Mouse (Mus musculus) intestine, postnatal 0 days (tissue): ENCODE results near the gene 4930402H24Rik. TPM values are rescaled to one million over a fixed set of nuclear protein-coding genes. Genes with fewer than 3 reads are reported as not detected.

Experiments
- ATAC-seq: fragments of 200-750 bp; cut with Nextera tagmentation; 2 replicates; pipeline ENCODE4 v1.8.0; 2017; ENCODE audit warnings: mild to moderate bottlenecking, moderate TSS enrichment, moderate library complexity
- H3K27ac ChIP-seq: fragments of 300-500 bp; sonication (generic); 2 replicates; pipeline ENCODE4 v1.5.1; 2014; ENCODE audit warnings: mild to moderate bottlenecking, low read depth, low read length, moderate library complexity
- H3K27me3 ChIP-seq: fragments of 300-500 bp; sonication (generic); replicated peaks from 2 replicates; pipeline ENCODE4 v1.6.1; 2014; ENCODE audit warnings: low read length, mixed read lengths; ENCODE audit not compliant: control insufficient read depth, insufficient read depth
- H3K36me3 ChIP-seq: fragments of 300-500 bp; sonication (generic); 2 replicates; pipeline ENCODE4 v1.6.1; 2014; ENCODE audit warnings: mild to moderate bottlenecking, moderate library complexity; ENCODE audit not compliant: control insufficient read depth, insufficient read depth
- H3K4me1 ChIP-seq: fragments of 300-500 bp; sonication (generic); replicated peaks from 2 replicates; pipeline ENCODE4 v1.6.1; 2014; ENCODE audit warnings: antibody characterized with exemption, low read length, mixed read lengths; ENCODE audit not compliant: control insufficient read depth, insufficient read depth
- H3K4me2 ChIP-seq: fragments of 300-500 bp; sonication (generic); replicated peaks from 2 replicates; pipeline ENCODE4 v1.6.1; 2014; ENCODE audit warnings: low read depth, mild to moderate bottlenecking, moderate library complexity
- H3K4me3 ChIP-seq: fragments of 300-500 bp; sonication (generic); 2 replicates; pipeline ENCODE4 v1.5.1; 2014; ENCODE audit warnings: low read depth, low read length
- H3K9ac ChIP-seq: fragments of 300-500 bp; sonication (generic); 2 replicates; pipeline ENCODE4 v1.6.1; 2014; ENCODE audit warnings: mild to moderate bottlenecking, low read depth, low read length
- H3K9me3 ChIP-seq: fragments of 300-500 bp; sonication (generic); 2 replicates; pipeline ENCODE4 v1.6.1; 2016; ENCODE audit warnings: mixed run types; ENCODE audit not compliant: control insufficient read depth
- CTCF ChIP-seq: sonication (generic); IDR thresholded peaks from 2 replicates; pipeline ENCODE4 v1.5.1; 2016; ENCODE audit warnings: low read depth, mild to moderate bottlenecking, control low read depth, antibody characterized with exemption, moderate library complexity
- WGBS: fragments of 180-500 bp; shearing (Covaris S2); extraction: QIAGEN DNeasy Blood & Tissue Kit; methylation state at CpG from one replicate; pipeline ENCODE4 v1.1.7; 2014; 5-methylcytosine and 5-hydroxymethylcytosine counted together
- polyA plus RNA-seq: library from polyadenylated mRNA; unstranded; fragments of >200 nt; fragmentation: Nextera tagmentation; extraction: Ambion mirVana; gene quantifications from 2 replicates; pipeline ENCODE4 v1.2.1, GENCODE M21; 2015

Gene 4930402H24Rik
- polyA plus RNA-seq, 1 experiment from 2014 or later, result 9.0 TPM

DNA sequence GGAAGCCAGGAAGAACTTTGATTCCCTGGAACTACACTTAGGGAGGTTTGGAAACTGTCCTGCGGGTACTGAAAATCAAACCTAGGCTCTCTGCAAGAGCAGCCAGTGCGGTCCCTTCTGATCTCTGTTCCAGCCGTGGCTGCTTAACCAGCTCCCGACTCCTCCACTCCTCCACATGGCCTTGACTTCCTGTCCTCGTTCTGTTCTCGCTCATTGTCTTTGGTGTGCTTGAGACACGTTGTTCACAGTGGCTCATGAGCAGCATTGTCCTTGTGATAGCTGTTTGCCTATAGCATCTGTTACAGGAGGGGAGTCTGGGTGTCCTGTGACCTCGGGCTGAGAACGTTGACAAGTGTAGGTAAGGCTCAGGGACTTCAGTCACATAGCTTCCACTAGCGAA, 229.0 kb downstream of the 4930402H24Rik start:
- Histone ChIP-seq H3K4me1 (no peaks in the 10 kb centered on the region), H3K4me3 (no peak overlapping the region), H3K4me2 (no peak overlapping the region), H3K36me3 (peaks cover 88% of the 10 kb centered on the region), H3K27me3 (no peaks in the 10 kb centered on the region), H3K9me3 (no peaks in the 10 kb centered on the region), H3K9ac (no peak overlapping the region), H3K27ac (no peak overlapping the region)
- WGBS, result 81% methylated on average over 10 of the region's 10 CpGs
- TF ChIP-seq CTCF, result no peak
- no peak for ATAC-seq

DNA sequence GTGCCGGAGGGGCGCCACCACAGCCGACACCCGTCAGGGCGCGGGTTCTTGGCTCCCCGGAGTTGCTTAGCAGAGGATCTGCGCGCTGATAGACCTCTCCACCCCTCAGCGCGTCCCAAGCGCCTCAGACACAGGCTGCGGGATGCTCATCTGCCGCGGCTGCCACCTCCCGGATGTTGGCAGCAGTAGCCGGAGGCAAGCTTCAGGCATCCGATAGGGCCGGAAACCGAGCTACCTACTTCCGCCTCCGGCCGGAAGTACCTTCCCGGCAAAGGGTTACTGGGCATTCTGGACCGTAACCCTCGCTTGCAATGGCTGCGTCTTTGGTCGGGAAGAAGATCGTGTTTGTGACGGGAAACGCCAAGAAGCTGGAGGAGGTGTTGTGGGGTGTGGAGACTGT, 238.6 kb downstream of the 4930402H24Rik start, which contains the start of gene Itpa:
TSS of gene Itpa (plus strand) at position 52 of the 400 bp plus-strand sequence.
- 1% methylated on average over 31 of the region's 31 CpGs for whole genome bisulfite sequencing
- H3K36me3 ChIP-seq, result peaks cover 13% of the 10 kb centered on the region; the same call in 1 of the 2 replicates
- peak within 1 kb of the TSS; percentile 69 for H3K4me3 ChIP-seq
- peak within 1 kb of the TSS; percentile 62 for H3K27ac ChIP-seq
- peaks cover 4% of the 10 kb centered on the region for H3K4me1 ChIP-seq
- peak; percentile 88 for TF ChIP-seq CTCF
- no peaks in the 10 kb centered on the region for H3K27me3 ChIP-seq
- H3K4me2 ChIP-seq, result peak within 1 kb of the TSS; percentile 82
- H3K9ac ChIP-seq, result peak within 1 kb of the TSS; percentile 61
- H3K9me3 ChIP-seq, result no peaks in the 10 kb centered on the region
- peak; percentile 65 for ATAC-seq

- Histone ChIP-seq H3K4me3 (peak within 1 kb of the TSS; percentile 57), H3K9ac (peak within 1 kb of the TSS; percentile 89), H3K27me3 (no peaks in the 10 kb centered on the region), H3K27ac (peak within 1 kb of the TSS; percentile 99), H3K9me3 (no peaks in the 10 kb centered on the region), H3K4me2 (peak within 1 kb of the TSS; percentile 70), H3K4me1 (peaks cover 4% of the 10 kb centered on the region), H3K36me3 (peaks cover 33% of the 10 kb centered on the region)
- under 1% methylated on average over 40 of the region's 40 CpGs for WGBS
- peak; percentile 95 for ATAC-seq
- peak; percentile 43 for TF ChIP-seq CTCF
Measured at GRCm38 (mm10) chr2:130664102-130664701, 242.0 kb downstream of the 4930402H24Rik start, which contains the start of gene Ddrgk1. Ddrgk1 (minus strand) TSS chr2:130664659.

DNA sequence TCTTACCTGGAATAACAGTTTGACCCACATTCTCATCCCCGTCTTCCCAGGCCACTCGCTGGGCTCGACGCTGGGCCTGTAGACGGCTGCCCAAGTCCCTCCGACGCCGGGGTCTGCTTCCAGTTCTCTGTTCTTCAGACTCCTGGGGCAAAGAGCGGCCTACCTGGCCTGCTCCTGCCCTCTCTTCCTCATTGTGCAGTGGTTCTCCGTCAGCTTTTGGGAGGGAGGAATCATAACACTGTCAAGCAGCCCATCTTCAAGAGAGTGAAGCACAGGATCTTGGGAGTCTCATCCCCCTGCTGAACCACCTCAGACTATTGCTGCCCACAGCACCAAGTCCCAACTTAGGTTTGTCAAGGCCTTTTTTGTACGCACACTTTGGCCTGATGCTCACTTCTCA, 242.9 kb downstream of the 4930402H24Rik start:
- Histone ChIP-seq H3K9ac (peak overlapping the region; percentile 89; the same call in 1 of the 2 replicates), H3K4me1 (peaks cover 4% of the 10 kb centered on the region), H3K27ac (no peak overlapping the region), H3K4me2 (peak overlapping the region; percentile 70), H3K9me3 (no peaks in the 10 kb centered on the region), H3K27me3 (no peaks in the 10 kb centered on the region), H3K36me3 (peaks cover 42% of the 10 kb centered on the region), H3K4me3 (no peak overlapping the region; the same call in 1 of the 2 replicates)
- WGBS, result 89% methylated on average over 11 of the region's 11 CpGs
- no peak for TF ChIP-seq CTCF
- ATAC-seq, result no peak

GRCm38 (mm10) chr2:130658530-130658929, 247.7 kb downstream of the 4930402H24Rik start:
- Histone ChIP-seq H3K4me1 (no peaks in the 10 kb centered on the region), H3K9ac (no peak overlapping the region), H3K27ac (no peak overlapping the region), H3K36me3 (peaks cover 86% of the 10 kb centered on the region), H3K4me3 (no peak overlapping the region), H3K4me2 (no peak overlapping the region), H3K27me3 (no peaks in the 10 kb centered on the region), H3K9me3 (no peaks in the 10 kb centered on the region)
- TF ChIP-seq CTCF, result no peak
- no peak for ATAC-seq
- 95% methylated on average over 10 of the region's 10 CpGs for WGBS

DNA sequence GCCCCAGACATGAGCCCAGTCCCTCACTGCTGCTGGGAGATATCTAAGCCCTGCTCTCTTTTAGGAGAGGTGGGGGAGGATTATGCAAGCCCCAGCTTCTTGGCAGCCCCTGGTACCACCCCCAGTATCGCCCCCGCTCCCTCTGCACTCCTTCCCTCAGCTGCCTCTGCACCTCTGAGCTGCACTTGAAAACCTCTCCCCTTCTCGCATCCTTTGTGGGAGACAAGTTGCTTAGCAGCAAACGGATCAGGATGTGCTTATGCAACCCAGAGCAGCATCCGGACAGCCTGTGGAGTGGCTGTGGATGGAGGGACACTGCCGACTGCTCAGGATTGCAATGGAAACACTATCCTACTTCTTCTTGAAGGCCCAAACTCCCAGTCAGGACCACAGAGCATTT, 248.7 kb downstream of the 4930402H24Rik start:
- no peaks in the 10 kb centered on the region for H3K4me1 ChIP-seq

More for the DNA sequence above, 248.7 kb downstream of the 4930402H24Rik start:
- Histone ChIP-seq H3K27me3 (no peaks in the 10 kb centered on the region), H3K9ac (no peak overlapping the region), H3K36me3 (peaks cover 85% of the 10 kb centered on the region), H3K27ac (no peak overlapping the region), H3K4me3 (no peak overlapping the region), H3K9me3 (no peaks in the 10 kb centered on the region), H3K4me2 (no peak overlapping the region)
- no peak for TF ChIP-seq CTCF
- no peak for ATAC-seq
- 90% methylated on average over 6 of the region's 6 CpGs for WGBS
